Mouse (Mus musculus): ENCODE results near the gene Sympk.
"Not testable (repeated sequence)": the region's sequence is repeated elsewhere in the genome, so short reads cannot be mapped to it uniquely, and the experiment has no call there.

Gene Sympk

GRCm38 (mm10) chr7:19052345-19053135 is 28.4 kb downstream of the Sympk start:
- peak; percentile 92 for DNase-seq (ENCODE audit: low read depth, low spot score)

GRCm38 (mm10) chr7:19053136-19053532 is 29.0 kb downstream of the Sympk start:
- DNase-seq (ENCODE audit: low read depth, low spot score) = no peak

GRCm38 (mm10) chr7:19054047-19054776 is 30.0 kb downstream of the Sympk start, which contains the start of gene Rsph6a:
Rsph6a (plus strand) TSS chr7:19054690.
- peak; percentile 73 for DNase-seq (ENCODE audit: low read depth, low spot score)

GRCm38 (mm10) chr7:19054777-19055076 is 30.6 kb downstream of the Sympk start:
- DNase-seq (ENCODE audit: low read depth, low spot score) = no peak

- DNase-seq (ENCODE audit: low read depth, low spot score) = no peak
Measured at GRCm38 (mm10) chr7:19055108-19055507, 30.9 kb downstream of the Sympk start.

GRCm38 (mm10) chr7:19057405-19057804 is 33.2 kb downstream of the Sympk start:
- no peak for DNase-seq (ENCODE audit: low read depth, low spot score)

- no peak for DNase-seq (ENCODE audit: low read depth, low spot score)
Measured at GRCm38 (mm10) chr7:19065896-19066295, 41.7 kb downstream of the Sympk start.

GRCm38 (mm10) chr7:19067063-19067462 is 42.9 kb downstream of the Sympk start:
- no peak for DNase-seq (ENCODE audit: low read depth, low spot score)

- no peak for DNase-seq (ENCODE audit: low read depth, low spot score)
Measured at GRCm38 (mm10) chr7:19067935-19068334, 43.8 kb downstream of the Sympk start.

- DNase-seq (ENCODE audit: low read depth, low spot score) = peak; percentile 82
Measured at GRCm38 (mm10) chr7:19068707-19069106, 44.5 kb downstream of the Sympk start.

- DNase-seq (ENCODE audit: low read depth, low spot score) = no peak
Measured at GRCm38 (mm10) chr7:19069500-19069899, 45.3 kb downstream of the Sympk start.

GRCm38 (mm10) chr7:19071024-19071423 is 46.8 kb downstream of the Sympk start:
- DNase-seq (ENCODE audit: low read depth, low spot score) = not testable (repeated sequence)

GRCm38 (mm10) chr7:19073504-19073903 is 49.3 kb downstream of the Sympk start:
- DNase-seq (ENCODE audit: low read depth, low spot score) = no peak

GRCm38 (mm10) chr7:19074494-19074893 is 50.3 kb downstream of the Sympk start:
- DNase-seq (ENCODE audit: low read depth, low spot score) = no peak

- DNase-seq (ENCODE audit: low read depth, low spot score) = no peak
Measured at GRCm38 (mm10) chr7:19075231-19075630, 51.1 kb downstream of the Sympk start.

- DNase-seq (ENCODE audit: low read depth, low spot score) = peak; percentile 99
Measured at GRCm38 (mm10) chr7:19075723-19076585, 51.8 kb downstream of the Sympk start, which contains the start of gene Dmwd. Dmwd (plus strand) TSS chr7:19076227.

GRCm38 (mm10) chr7:19076586-19076991 is 52.4 kb downstream of the Sympk start:
- DNase-seq (ENCODE audit: low read depth, low spot score) = no peak

- no peak for DNase-seq (ENCODE audit: low read depth, low spot score)
Measured at GRCm38 (mm10) chr7:19077761-19078160, 53.6 kb downstream of the Sympk start.

GRCm38 (mm10) chr7:19078732-19079131 is 54.6 kb downstream of the Sympk start:
- no peak for DNase-seq (ENCODE audit: low read depth, low spot score)

- DNase-seq (ENCODE audit: low read depth, low spot score) = peak; percentile 73
Measured at GRCm38 (mm10) chr7:19080451-19080950, 56.3 kb downstream of the Sympk start.

- no peak for DNase-seq (ENCODE audit: low read depth, low spot score)
Measured at GRCm38 (mm10) chr7:19082171-19082570, 58.0 kb downstream of the Sympk start.

GRCm38 (mm10) chr7:19083096-19083495 is 58.9 kb downstream of the Sympk start:
- no peak for DNase-seq (ENCODE audit: low read depth, low spot score)
